Mouse (Mus musculus) olfactory bulb, adult 2 months (tissue): ENCODE data around the gene Zbtb42.

Experiments
- CTCF ChIP-seq: fragments of 200-500 bp; IDR thresholded peaks from 2 replicates; pipeline ENCODE4 v1.5.1; 2012; ENCODE audit warnings: low read depth, mild to moderate bottlenecking, low read length, moderate library complexity; ENCODE audit not compliant: insufficient read depth
- POLR2A ChIP-seq: fragments of 200-500 bp; IDR thresholded peaks from 2 replicates; pipeline ENCODE4 v1.6.1; 2012; ENCODE audit warnings: mild to moderate bottlenecking, low read depth, low read length, moderate library complexity; ENCODE audit not compliant: insufficient read depth

DNA sequence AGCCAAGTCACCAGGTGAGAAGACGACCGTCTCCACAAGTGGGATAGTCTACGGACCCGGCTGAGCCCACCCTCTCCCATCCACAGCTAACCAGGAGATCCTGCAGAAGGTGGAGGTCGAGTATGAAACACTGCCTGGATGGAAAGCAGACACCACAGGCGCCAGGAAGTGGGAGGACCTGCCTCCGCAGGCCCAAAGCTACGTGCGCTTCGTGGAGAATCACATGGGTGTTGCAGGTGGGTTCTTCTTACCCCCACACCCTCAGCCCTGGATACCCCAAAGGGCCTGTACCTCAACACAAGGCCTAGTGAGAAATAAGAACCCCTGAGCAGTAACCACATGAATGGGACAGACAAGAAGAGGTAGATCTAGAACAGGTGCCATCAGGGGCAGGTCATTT is 39.1 kb upstream of the Zbtb42 start:
- TF ChIP-seq POLR2A (no peak), CTCF (no peak)
